Mouse (Mus musculus): ENCODE data around the gene 4930562C15Rik.

4930562C15Rik gene

DNA sequence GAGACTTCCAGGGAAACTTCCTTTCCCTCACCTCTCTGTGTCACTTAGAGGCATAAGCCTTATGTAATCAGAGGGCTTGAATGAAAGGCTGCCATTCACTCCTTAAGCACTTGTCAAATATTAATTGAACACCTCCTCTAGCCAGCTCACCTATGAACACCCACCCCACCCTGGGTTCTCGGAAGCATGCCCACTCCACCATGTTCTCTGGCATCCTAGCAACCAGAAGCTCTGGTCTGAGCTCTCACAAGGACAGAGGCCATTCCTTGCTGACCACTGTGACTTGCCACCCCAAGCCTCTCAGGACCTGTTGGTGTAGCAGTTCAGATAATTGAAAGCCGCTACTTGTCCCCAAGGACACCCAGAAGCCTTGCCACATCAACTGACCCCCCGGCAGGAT lies at the start of gene 4930562C15Rik:
TSS of gene 4930562C15Rik (plus strand) at position 226 of the 400 bp plus-strand sequence.
- no peak for DNase-seq (ENCODE audit: low read depth, low spot score)

DNA sequence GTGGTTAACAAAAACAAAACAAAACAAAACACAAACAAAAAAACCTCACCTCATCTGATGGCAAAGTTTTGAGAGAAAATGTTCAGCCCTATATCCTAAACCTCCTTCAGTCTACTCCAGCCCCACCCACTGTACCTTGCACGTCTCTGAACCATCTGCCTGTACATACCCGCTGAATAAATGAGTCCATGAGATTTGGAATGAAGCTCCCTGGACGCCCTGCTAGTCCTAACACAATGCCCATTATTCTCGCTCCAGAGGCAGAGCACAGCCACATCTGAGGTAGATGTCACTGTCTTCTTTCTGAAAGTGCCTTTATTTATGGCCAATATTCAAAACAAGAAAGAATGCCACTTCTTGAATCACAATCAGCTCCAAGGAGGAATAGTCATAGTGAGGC lies 49.5 kb upstream of the 4930562C15Rik start:
- DNase-seq (ENCODE audit: low read depth, low spot score): no peak

DNA sequence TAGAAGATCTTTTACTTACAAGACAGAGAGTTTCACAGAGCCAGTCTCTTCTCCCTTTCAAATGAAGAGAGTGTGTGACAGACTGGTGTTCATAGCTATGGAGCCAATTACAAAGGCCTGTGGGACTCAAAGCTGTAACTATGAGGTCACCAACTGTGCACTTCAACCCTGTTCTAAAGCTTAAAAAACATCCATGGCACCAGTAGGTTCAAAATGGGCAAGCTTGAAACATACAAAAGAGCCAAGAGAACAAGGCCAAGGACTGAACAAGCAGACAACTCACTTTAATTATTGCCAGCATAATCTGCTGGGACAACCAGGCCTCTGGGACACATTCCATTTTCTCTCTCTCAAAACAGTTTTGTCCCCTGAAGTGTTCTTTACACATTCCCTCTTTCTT lies 47.0 kb upstream of the 4930562C15Rik start:
- DNase-seq (ENCODE audit: low read depth, low spot score): no peak

DNA sequence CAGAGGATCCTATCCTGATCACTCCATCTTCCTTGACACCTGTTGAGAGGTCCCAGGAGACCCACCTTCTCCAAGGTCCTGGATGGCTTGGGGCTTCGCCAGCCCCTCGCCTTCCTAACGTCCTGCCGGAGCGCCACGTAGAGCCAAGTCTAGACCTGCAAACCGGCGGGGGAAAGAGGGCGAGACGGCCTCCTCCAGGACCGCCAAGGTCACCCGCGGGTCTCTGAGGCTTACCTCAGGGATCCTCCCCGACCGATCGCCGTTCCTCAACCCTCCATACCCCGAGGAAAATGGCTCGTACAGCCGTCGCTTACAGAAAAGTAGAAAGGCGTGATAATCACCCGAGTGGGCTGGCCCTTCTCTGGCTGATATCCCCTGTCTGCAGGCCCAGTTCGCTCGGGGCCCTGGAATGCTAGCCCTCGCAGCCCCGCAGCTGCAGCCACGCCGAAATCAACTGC lies 45.9 kb upstream of the 4930562C15Rik start:
- peak; percentile 65 for DNase-seq (ENCODE audit: low read depth, low spot score)

DNA sequence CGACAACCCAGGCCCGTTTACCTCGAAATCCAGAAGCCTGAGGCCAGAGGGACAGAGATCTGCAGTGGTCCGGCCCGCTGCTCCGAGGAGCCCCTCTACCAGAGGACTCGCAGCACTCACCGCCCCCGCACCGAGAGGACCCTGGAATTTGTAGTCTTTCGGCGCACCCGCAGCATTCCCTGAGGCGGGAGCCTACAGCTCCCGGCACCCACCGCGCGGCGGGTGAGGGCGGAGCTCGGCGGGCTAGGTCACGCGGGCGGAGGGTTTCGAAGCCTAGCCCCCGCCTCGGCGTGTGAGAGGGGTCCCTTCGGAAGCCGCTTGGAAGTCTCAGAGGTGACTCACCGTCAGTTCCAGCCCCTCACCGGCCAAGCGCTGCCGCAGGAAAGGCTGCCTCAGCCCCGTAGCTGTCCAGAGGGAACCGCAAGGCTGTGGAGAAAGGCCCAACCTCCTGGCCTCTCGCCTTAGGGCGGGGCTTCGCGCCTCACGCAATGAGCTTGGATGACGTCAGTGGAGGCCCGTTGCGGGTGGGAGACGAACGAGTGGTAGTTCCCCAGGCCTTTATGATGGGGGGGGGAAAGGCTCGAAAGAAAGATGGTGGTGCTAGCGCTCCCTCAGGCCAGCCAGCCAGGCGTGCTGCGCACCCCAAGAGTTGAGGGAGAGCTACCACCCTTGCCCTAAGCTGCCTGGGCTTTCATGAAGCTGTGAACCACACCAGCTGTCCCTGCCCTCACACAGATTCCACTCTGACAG lies 45.2 kb upstream of the 4930562C15Rik start, which contains the start of gene Cdip1:
TSS of gene Cdip1 (minus strand) at position 483 of the 750 bp plus-strand sequence.
- peak; percentile 96 for DNase-seq (ENCODE audit: low read depth, low spot score)

DNA sequence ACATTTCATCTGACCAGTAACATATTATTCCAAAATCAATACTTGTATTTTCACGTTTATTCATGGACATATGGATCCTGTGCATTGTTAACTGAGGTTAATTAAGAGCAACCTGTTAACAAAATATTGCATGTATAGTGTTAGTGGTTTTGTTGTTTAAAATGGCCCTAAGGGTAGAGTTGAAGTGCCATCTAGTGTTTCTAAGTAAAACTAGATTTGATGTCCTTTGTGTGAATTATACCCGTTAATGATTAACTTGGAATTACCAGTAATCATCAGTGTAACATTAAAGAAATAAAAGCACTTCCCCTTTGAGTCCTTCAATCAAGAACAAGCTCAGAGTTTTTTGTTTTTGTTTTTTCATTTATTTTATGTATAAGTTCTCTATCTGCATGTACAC lies 43.9 kb upstream of the 4930562C15Rik start:
- DNase-seq (ENCODE audit: low read depth, low spot score): peak; percentile 58

DNA sequence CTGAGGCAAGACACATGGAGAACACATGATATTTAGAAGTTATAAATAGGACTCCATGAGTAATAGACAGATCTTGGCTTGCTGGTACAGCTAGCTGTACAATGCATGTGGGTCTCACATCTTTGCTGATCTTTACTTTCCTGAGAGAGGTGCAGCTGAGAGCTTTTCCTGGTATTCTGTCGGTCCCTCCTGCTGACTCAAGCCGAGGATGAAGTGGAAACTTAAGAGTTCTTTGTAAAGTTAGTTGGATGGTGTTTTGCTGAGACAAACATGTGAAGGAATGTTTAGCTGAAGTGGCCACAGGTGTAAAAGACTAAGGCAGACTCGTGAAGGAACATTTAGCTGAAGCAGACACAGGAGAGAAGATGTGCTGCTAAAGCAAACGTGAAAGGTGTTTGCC lies 38.6 kb upstream of the 4930562C15Rik start:
- DNase-seq (ENCODE audit: low read depth, low spot score): no peak

DNA sequence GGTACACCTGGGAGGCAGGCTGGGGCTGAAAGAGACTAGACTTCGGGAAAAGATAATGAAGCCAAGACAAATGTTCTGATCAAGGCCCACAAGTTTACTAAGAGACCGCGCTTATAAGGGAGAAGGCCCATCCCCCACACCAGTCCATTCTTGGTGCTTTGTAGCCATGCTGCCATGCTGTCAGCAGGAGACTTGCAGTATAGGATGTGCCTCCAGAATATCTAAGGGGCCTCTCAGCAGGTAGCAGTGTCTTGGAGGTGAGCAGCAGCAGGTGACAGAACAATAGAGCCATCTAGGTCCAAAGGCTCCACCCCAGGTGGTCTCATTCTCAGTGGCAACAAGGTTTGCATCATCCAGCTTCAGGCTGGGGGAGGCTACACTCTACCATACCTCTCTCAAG lies 16.9 kb upstream of the 4930562C15Rik start:
- DNase-seq (ENCODE audit: low read depth, low spot score): no peak

DNA sequence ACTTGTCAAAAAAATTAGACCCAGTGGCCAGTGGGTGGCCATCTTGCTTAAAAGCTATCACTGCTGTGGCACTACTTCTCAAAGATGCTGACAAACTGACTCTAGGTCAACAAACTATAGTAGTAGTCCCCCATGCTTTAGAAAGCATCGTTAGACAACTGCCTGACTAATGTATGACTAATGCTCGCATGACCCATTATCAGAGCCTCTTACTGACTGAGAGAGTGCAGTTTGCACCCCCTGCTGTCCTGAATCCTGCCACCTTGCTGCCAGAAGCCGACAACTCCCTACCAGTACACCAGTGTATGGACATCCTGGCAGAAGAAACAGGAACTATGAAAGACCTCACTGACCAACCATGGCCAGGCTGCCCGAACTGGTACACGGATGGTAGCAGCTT lies 10.8 kb upstream of the 4930562C15Rik start:
- peak; percentile 71 for DNase-seq (ENCODE audit: low read depth, low spot score)

DNA sequence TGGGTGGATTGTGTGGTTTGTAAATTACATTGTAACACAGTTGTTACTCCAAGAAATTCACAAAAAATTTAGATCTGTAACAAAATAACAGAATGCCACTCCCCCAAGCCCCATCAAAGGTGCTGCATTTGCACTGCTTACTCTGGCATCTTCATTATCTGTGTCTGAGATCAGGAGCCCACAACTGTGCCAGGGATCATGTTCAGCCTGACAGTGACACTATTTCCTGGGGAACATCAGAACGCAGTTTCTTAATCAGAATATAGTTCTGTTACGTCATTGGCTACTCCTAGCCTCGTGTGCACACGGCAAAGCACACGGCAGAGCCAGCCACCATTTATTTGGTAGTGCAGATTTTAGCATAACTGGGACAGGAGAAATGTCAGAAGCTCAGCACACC lies 7.6 kb upstream of the 4930562C15Rik start:
- DNase-seq (ENCODE audit: low read depth, low spot score): no peak

DNA sequence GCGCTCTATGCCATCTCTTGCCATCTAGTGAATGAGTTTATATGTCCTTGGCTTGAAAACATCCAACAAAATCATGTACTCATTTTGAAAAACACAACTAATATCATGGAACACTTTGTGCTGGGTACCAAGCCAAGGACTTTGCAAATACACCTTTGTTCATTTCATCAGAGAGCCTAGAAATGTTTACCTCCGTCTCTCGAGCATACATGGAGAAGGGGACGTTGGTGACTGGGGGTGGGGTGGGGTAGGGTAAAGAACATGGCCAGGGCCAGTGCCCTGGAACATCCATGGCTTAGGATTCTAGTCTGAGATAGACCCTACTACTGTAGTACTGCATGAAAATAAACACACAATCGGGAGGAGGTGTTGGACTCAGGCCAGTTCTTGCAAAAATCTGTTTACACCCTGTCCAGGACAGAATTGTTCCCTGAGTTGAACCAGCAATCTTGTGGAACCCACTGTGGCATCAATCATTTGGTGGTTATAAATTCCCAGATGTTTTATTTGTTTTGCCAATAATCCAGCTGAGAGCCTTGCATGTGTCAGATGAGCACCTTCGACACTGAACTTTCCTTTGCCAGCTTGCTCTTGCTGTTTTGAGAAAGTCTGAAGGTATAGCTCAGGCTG lies 5.8 kb upstream of the 4930562C15Rik start:
- no peak for DNase-seq (ENCODE audit: low read depth, low spot score)

DNA sequence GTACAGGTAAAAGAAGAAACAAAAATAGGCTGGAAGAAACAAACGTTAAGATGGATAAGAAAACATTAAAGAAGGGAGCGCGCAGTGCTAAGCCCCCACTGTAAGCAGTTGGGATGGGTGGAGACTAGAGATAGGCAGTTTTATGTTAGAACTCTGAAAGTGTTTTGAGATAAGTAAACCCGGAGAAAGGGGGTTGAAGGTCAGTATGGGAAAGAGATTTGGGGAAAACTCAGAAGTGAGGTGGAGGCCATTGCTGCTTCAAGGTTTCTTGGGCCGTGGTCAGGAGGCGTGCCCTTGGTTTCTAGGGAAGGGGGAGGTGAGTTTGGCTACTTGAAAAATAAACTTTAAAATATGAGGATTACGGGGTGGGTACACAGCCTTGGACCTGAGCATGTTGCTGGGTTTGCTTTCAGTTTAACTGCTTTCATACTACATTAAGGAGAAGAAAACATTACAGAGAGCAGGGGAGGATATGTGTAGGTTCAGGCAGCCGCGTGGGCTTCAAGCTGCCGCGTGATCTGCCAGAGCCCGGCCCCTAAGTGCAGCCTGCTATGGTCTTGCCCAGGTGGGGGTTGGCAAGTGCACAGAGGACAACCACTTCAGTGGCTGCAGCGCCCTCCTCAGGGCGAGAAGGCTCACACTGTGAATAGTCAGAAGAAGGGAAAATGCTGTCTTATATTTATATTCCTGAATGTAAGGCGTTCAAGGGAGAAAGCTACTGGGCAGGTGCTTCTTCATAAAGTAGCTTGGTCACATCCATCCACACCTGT lies 3.4 kb upstream of the 4930562C15Rik start:
- no peak for DNase-seq (ENCODE audit: low read depth, low spot score)

DNA sequence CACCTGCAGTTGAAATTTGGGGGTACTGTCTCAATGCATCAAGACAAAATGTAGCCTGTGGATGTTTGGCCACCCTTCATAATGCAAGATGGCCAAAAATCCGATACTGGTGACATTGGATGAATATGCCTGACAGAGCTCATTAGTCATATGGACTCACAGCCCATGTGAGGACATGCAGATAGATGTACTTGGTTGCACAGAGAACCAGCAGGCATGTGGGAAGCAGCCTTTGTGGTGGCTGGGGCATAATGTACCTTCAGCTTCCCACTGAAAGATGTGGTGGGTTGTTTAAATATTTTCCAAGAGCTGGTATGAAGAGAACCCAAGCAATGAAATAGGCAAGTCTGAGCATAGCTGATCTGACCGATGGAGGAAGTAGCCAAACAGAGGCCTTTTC lies 1.4 kb upstream of the 4930562C15Rik start:
- DNase-seq (ENCODE audit: low read depth, low spot score): peak; percentile 36

DNA sequence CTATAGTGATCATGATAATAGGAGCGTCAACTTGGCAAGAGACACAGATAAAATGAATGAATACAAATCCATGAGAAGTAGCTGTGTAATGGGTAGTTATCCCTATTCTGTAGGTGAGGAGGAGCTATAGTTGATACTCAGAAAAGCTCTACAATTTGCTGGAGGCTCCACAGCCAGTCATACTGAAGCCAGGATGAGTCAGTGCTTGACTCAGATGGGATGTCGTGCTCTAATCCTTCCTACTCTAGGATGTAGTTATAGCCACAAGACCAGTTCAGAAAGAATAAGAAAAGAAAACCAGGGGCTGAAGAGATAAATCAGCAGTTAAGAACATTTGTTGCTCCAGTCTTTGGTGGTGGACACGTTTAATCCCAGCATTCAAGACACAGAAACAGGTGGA lies 2.4 kb downstream of the 4930562C15Rik start:
- peak; percentile 89 for DNase-seq (ENCODE audit: low read depth, low spot score)

DNA sequence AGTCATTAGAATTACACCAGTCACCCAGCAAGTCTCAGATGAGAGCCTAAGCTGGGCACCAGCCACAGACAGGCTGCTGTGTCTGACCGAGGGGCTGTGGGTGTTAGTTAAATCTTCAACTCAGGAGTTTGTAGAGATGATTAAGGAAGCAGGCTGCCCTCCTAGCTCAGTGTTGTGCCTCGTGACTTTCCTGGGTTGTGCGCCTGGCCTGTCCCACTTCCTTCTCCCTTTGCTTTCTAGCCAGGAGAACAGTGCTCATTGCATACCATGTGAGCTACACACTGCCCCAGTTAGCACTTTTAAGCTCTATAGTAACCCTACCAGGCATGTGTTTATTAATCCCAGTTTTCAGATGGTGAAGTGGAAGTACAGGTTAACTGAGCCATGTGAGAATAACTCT lies 4.3 kb downstream of the 4930562C15Rik start:
- DNase-seq (ENCODE audit: low read depth, low spot score): no peak

DNA sequence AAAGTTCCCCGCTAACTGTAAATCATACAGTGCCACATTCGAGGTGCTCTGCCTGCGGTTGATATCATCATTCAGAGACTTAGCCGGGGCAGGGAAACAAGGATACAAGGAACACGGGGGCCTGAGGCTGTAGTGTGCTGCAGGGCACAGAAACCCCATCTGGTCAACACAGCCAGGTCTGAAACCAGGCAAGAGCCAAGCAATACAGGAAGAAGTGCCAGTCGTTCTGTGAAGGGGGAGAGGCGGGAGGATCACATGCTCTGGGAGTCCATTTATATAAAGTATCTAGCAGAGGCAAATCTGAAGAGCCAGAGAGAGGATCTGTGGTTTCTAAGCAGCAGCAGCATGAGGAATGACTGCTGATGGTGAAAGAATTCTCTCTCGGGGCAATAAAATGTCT lies 5.0 kb downstream of the 4930562C15Rik start:
- no peak for DNase-seq (ENCODE audit: low read depth, low spot score)

DNA sequence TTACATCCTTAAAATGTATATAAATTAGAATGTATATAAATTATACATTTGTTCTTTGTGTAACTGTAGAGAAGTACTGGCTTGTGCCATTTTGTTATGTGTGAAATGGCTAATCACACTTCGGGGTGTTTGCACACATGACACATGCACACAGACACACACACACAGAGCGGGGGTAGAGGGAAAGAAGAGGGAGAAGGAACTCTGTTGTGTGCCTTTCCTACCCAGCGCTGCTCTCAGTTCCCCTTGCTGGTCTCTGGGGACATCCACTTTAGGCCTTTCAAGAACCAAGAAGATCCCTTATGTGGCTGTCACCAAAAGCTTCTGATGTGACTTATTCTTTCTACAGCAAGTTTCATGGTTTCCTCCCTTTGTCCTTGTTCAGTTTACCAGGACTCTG lies 11.8 kb downstream of the 4930562C15Rik start:
- DNase-seq (ENCODE audit: low read depth, low spot score): no peak

DNA sequence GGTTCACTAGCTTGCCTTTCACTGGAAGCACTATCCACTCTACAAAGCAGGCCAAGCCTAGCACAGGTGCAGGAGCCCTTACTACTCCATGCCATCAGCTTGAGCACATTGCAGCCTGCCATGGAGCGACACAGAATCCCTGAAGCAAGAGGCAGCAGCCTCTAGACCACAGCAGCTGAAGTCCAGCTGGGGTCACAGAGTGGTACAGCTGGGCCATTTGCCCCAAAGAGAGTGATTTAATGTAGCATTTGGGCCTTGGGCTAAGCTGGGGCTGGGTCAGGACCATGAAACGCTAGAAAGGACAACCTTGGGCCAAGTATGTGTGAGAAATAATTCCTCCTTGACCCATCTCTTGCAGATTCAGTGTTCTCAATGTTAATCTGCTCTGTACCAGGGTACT lies 12.9 kb downstream of the 4930562C15Rik start:
- DNase-seq (ENCODE audit: low read depth, low spot score): no peak

DNA sequence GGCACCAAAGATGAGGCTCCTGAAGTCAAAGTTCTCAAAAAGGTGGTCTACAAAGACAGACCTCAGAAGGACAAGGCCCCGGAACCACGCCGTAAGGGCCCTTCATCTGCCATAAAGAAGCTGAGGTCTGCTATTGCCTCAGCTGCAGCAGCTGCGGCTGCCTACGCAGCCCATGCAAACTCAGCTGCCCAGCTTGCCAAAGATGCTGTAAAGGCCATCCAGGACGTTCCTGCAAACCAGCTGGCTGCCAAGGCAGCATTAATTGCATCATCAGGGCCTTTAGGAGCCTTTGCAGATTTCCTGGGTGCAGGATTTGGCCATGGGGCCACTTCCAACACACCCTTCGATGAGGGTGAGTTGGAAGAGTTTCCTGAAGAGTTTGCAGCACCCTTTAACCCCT lies 15.1 kb downstream of the 4930562C15Rik start:
- no peak for DNase-seq (ENCODE audit: low read depth, low spot score)

DNA sequence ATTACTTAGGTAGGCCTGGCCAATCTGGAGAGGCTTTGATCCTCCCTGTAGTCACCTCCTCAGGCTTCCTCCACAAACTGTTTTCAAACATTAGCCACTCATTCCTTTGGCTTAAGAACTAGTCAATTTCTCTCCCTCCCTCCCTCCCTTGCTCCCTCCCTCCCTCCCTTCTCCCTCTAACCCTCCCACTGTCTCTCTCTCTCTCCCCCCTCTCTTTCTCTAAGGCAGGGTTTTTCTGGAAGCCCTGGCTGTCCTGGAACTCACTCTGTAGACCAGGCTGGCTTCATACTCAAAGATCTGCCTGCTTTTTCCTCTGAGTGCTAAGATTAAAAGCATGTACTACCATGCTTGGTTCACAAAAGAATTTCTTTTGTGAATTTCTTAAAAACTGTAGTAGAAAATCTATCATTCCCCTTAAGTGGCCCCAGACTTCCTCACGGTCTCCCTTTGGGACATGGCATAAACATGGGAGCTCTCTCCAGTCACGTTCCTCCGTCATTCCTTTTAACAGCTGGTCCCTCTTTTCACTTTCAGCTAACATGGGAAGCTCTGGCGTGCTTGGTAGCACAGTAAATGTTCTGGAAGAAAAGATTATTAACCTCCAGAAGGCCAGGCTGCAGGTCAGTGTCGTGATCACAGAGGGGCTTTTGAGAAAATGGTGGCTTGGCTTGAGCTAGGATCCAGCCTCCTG lies 15.9 kb downstream of the 4930562C15Rik start:
- DNase-seq (ENCODE audit: low read depth, low spot score): no peak

DNA sequence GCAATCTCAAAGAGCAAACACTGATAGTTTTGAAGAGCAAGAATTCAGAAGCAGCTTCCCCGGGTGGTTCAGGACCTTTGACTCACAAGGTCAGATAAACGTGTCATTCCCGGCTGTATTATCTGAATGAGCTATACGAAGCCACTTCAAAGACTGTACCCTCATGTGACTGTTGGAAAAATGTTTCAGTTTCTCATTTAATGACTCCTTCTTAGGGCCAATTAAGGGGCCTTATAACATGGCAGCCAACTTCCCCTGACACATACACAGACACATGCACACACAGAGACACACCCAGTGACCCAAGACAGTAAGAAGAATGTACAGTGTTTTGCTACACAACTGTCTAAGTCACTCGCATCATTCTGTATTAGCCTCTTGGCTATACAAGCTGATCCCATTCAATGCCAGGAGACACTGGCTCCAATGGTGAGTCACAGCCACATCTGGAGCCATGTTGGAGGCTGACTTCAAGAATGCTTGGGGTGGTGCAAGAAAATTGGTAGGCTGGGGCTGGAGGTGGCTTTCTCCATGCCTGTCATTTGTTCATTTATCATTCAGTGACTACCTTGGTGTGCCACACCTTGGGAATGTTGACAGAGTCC lies 19.9 kb downstream of the 4930562C15Rik start:
- DNase-seq (ENCODE audit: low read depth, low spot score): peak; percentile 88
